Mouse (Mus musculus) lung, postnatal 10 days (tissue): ENCODE measurements around the gene F7.
A peak's percentile ranks its signal among the peaks of the same experiment; 100 is the strongest.

ENCODE experiments used
- DNase-seq: peaks from one replicate; pipeline ENCODE4 v3.0.0; 2021

F7 gene

DNA sequence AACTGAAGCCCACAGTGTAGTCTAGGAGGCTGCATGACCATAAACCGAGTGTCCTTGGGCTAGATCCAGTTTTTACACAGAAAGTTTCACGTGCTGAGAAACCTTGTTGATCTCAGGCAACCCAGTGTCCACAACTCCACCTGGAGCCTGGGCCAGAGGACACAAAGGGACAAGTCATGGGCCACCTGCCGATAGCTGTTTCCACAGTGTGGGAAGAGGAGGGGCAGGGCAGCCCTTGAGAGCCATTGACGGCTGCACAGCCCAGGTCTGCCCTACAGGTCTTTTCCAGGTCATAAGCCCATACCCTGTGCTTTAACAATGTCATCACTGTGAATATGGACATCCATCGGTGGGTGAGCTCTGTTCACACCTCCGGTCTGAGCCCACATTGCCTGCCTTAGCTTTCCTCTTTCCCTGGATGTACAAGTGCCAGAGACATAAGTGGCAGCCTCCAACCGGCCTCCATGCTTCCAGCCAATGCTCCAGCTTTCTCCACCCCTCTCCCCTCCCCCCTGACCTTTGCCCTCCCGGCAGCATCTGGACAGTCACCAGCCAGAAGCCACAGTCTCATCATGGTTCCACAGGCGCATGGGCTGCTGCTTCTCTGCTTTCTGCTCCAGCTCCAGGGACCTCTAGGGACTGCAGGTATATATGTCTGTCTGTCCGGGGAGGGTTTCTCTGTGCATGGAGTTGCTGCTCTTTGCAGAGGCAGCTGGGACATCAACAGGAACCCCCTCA is at the start of gene F7:
TSS of gene F7 (plus strand) at position 548 of the 738 bp plus-strand sequence.
- DNase-seq: peak; percentile 61

DNA sequence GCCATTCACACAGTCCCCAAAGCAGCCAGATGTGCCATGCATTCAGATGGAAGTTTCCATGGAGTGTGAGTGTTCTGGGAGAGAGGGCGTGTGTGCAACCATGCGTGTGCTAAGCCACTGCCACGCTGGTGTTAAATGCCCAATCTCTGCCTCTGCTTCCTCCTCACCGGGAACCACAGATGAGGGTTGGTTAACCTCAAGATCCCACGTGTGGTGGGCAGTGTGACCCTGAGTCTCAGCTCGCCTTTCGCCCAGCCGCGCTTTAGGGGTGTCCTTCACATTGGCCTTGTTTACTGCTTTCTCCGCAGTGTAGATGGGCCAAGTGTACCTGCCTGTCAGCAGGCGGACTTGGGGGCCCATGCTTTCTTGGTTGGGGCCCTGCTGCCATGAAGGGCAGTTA is 49.5 kb upstream of the F7 start:
- DNase-seq: no peak

- DNase-seq: no peak
These were observed 49.1 kb upstream of the F7 start for GRCm38 (mm10) chr8:12976723-12977122.

DNA sequence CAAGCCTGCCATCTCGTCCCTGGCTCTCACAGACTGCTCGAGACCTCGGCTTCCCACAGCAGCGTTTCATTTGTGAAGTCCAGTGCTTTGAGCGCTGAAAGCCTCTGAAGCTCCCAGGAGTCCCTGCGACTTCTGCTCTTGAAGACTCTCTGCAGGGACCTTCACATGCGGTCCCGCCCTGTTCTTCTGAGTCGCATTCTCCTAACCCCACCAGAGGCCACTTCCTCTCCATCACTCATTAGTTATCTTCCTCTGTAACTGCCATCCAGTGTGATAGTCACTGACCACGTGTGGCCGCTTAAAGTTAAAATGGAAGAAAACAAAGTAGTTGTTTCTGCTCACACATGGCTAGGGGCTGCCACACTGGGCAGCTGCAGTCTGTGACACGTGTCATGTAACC is 48.5 kb upstream of the F7 start:
- DNase-seq: no peak

DNA sequence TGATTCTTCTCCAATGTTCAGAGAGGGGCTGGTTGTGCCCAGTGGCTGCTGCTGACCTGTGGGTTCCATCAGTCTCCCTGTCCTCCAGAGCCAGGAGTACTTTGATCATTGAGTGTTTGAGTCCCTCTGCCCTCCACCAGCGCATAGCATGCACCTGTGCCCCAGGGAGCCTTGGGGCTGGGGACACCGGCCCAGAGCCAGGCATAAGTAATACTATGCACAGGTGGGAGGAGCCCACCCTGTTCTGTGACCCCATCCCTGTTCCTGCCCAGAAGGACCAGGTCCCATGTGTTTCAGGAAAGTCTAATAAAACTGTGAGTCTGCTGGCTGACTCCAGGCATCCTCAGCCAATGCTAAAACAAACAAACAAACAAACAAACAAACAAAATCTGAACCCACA is 47.5 kb upstream of the F7 start:
- DNase-seq: no peak

DNA sequence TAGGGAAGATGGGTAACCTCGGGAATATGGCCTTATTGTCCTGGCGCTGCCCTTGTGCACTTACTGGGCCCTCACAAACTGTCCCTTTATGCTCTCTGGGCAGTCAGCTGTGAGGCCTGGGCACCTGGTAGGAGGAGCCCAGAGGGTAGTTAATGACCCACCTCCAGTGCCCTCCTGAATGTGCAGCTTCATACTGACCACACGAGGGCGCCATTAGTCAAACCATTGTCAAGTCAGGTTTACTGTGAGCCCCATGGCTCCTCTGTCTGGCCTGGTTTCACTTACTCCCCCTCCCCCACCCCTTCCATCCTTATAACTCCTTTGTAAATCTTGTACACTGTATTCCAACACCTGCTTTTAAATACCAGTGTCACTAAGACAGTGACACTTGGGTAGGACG is 47.1 kb upstream of the F7 start:
- peak; percentile 68 for DNase-seq

- DNase-seq: peak; percentile 55
These were observed 42.0 kb upstream of the F7 start for GRCm38 (mm10) chr8:12983681-12984467.

DNA sequence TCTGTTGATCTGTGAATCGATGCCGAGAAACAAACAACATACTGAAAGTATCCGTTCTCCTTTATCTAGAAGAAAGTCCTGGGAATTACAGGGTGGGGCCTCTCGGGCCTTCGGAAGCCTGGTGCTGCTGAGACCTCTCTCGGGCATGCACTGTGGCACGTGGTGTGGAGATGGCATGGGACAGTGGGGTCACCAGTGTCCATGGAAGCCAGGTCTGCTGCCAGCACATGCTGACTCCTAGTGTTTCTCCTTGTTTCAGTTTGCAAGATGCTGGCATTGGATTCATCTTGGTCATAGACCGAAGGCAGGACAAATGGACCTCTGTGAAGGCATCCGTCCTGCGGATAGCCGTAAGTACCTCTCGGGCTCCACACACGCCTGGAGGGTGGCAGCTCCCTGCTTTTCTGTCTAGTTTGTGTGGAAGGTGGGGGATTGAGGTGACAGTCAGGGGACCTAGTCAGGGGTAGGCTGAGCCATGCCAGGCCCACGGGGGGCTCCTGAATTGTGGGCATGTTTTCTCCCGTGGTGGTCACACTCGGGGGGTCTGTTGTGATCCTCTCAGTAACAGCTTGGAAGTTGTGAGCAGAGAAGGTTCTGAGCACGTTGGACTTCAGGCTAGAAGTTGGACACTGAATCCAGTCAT is 41.1 kb upstream of the F7 start:
- no peak for DNase-seq

- no peak for DNase-seq
These were observed 40.6 kb upstream of the F7 start for GRCm38 (mm10) chr8:12985259-12985658.

DNA sequence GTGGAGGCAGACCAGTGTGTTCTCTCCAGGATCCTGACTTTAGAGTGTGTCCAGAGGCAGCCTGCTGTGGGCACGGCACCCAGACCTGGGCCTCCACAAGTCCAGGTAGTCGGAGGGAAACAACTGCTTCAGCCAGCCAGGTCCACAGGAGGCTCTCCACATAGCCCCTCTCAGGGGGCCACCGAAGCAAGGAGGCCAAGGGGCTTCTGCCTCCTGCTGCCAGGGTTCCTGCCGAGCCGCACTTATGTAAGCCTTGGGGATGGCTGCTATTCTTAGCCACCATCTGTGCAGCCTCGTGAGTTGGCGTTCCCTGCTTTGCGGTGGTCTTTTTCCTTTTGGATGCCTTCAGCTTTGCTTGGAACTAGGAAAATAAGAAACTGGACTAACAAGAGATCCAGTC is 38.3 kb upstream of the F7 start:
- DNase-seq: no peak

- DNase-seq: no peak
These were observed 37.0 kb upstream of the F7 start for GRCm38 (mm10) chr8:12988722-12989430.

DNA sequence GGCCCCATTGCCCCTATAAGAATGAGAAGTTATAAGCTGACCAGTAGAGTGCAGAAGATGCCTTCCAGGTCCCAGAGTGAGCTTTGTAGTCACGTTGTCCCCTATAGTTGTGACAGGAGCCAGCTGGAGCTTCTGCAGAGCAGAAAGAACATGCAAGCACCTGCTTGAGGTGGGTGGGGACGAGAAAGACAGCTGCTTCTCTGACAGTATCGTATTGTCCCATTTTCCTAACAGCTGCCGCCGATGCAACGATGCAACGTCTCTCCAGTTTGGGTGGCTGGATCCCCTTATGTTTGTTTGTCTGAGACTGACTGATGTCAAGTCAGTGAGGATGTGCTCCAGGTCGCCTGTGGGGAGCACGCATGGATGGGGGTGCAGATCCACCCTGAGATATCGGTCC is 34.4 kb upstream of the F7 start:
- no peak for DNase-seq

DNA sequence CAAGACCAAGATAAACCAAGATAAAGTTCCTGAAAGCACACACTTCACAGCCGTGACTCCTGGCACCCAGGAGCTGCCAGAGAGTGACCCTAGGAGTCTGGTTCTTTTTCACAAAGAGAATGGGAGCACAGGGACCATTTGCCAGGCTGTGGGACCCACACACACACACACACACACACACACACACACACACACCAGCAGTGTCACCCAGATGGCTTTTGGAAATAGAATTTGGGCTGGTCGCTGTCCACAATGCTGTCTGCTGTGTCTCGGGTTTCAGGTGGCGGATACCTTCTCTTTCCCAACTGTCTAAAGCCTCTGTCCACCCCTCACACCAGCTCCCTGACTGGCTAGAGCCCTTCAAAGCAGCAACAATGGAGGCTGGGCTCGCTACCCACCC is 31.4 kb upstream of the F7 start:
- DNase-seq: no peak

GRCm38 (mm10) chr8:12995481-12995880 is 30.4 kb upstream of the F7 start:
- peak; percentile 62 for DNase-seq

GRCm38 (mm10) chr8:12996831-12997275 is 29.0 kb upstream of the F7 start:
- peak; percentile 43 for DNase-seq

DNA sequence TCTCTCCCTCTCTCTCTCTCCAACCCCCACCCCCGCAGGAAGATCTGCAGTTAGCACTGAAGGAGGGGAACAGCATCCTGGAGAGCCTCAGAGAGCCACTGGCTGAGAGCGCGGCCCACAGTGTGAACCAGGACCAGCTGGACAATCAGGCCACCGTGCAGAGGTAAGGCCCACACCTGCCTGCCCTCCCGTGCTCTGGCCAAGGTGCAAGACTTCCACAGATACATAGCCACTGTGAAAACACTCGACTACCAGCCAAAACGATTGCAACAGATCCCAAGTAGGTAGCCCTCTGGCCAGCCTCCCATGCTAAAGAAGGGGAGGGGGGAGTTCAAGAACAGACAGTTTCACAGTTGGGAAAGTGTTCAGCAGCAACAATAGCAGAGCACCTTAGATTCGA is 27.5 kb upstream of the F7 start:
- peak; percentile 21 for DNase-seq

DNA sequence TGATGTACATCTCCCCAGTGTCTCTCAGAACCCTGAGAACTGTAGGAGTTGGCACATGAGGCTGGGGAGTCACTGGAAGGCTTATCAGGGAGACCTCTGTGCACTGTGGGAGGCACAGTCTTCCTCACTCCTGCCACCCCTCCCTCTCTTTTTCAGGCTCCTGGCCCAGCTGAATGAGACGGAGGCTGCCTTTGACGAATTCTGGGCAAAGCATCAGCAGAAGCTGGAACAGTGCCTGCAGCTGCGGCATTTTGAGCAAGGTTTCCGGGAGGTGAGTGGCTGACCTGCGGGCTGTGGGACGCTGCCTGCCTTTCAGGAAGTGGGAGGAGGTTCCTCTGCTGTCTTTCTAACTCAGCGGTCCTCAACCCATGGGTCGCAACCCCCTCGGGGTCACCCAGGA is 26.0 kb upstream of the F7 start:
- DNase-seq: no peak

DNA sequence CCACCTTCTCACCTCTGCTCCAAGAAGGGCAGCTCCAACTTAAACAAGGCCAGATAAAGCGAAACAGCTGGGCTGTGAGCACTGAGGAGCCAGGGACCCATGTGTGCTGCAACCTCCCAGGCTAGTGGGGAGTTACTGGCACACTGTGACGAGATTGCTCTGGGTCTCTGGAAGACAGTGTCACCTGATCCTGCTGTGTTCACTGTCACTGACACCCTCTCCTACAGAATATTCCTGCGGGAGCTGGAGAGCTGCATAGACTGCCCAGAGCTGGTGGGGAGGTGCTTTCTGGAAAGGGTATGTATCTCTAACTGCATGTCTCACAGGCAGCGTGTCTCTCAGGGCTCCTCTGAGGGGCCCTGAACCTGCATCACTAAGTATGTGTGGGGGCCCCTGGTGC is 18.4 kb upstream of the F7 start:
- no peak for DNase-seq

GRCm38 (mm10) chr8:13010313-13010712 is 15.5 kb upstream of the F7 start:
- DNase-seq: peak; percentile 28

- peak; percentile 41 for DNase-seq
These were observed 6.3 kb upstream of the F7 start for GRCm38 (mm10) chr8:13019560-13019959.

GRCm38 (mm10) chr8:13021830-13022229 is 4.0 kb upstream of the F7 start:
- no peak for DNase-seq

GRCm38 (mm10) chr8:13027615-13028014 is 1.8 kb downstream of the F7 start:
- no peak for DNase-seq

DNA sequence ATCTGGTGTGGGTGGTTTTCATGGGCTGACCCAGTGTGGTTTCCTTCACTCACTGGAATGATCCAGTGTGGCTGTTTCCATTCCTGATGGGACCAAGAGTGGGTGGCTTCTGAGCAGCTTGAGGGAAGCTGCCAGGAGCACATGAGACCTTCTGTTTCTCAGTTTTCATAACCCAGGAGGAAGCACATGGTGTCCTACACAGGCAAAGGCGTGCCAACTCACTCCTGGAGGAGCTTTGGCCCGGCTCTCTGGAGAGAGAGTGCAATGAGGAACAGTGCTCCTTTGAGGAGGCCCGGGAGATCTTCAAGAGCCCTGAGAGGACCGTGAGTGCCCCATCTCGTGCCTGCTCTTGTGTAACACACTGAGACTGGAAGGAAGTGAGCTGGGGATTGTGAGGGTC is 2.6 kb downstream of the F7 start:
- DNase-seq: peak; percentile 67
